Mouse (Mus musculus) liver, embryonic 13.5 days (tissue): ENCODE measurements around the gene Gga3. TPM values are rescaled to one million over a fixed set of nuclear protein-coding genes. Genes with fewer than 3 reads are reported as not detected.

Experiments
- ATAC-seq: fragments of 200-750 bp; cut with Nextera tagmentation; 2 replicates; pipeline ENCODE4 v1.8.0; 2017; ENCODE audit warnings: low read depth, mild to moderate bottlenecking, moderate number of reproducible peaks, moderate library complexity
- DNase-seq: peaks from one replicate; pipeline ENCODE4 v3.0.0; 2022
- H3K27ac ChIP-seq: fragments of 300-500 bp; sonication (generic); 2 replicates; pipeline ENCODE4 v1.5.1; 2015; ENCODE audit warnings: moderate library complexity, mild to moderate bottlenecking, inconsistent platforms
- H3K27me3 ChIP-seq: fragments of 300-500 bp; sonication (generic); 2 replicates; pipeline ENCODE4 v1.6.1; 2015; ENCODE audit warnings: mild to moderate bottlenecking, inconsistent platforms
- H3K36me3 ChIP-seq: fragments of 300-500 bp; sonication (generic); 2 replicates; pipeline ENCODE4 v1.6.1; 2015; ENCODE audit warnings: mild to moderate bottlenecking, inconsistent platforms
- H3K4me1 ChIP-seq: fragments of 300-500 bp; sonication (generic); replicated peaks from 2 replicates; pipeline ENCODE4 v1.6.1; 2015; ENCODE audit warnings: inconsistent platforms
- H3K4me2 ChIP-seq: fragments of 300-500 bp; sonication (generic); 2 replicates; pipeline ENCODE4 v1.6.1; 2015; ENCODE audit warnings: inconsistent platforms, mild to moderate bottlenecking, moderate library complexity
- H3K4me3 ChIP-seq: fragments of 300-500 bp; sonication (generic); replicated peaks from 2 replicates; pipeline ENCODE4 v1.5.1; 2015; ENCODE audit warnings: mild to moderate bottlenecking, inconsistent platforms
- H3K9ac ChIP-seq: fragments of 300-500 bp; sonication (generic); 2 replicates; pipeline ENCODE4 v1.6.1; 2015; ENCODE audit warnings: mild to moderate bottlenecking, inconsistent platforms
- H3K9me3 ChIP-seq: fragments of 300-500 bp; sonication (generic); replicated peaks from 2 replicates; pipeline ENCODE4 v1.6.1; 2016; ENCODE audit warnings: inconsistent platforms
- WGBS: fragments of 180-500 bp; shearing (Covaris S2); methylation state at CpG from one replicate; pipeline ENCODE4 v1.1.7; 2015; ENCODE audit not compliant: insufficient replicate concordance; 5-methylcytosine and 5-hydroxymethylcytosine counted together
- polyA plus RNA-seq: library from polyadenylated mRNA; unstranded; fragments of >200 nt; fragmentation: Nextera tagmentation; extraction: Ambion mirVana; gene quantifications from 2 replicates; pipeline ENCODE4 v1.2.1, GENCODE M21; 2015

Gga3 gene
- polyA plus RNA-seq, 1 experiment from 2014 or later, result 8.5 TPM

GRCm38 (mm10) chr11:115609576-115609975 is 5.7 kb upstream of the Gga3 start:
- H3K4me1 ChIP-seq, result peaks cover 54% of the 10 kb centered on the region
- H3K36me3 ChIP-seq, result peaks cover 58% of the 10 kb centered on the region
- 62% methylated on average over 3 of the region's 3 CpGs for WGBS
- H3K27ac ChIP-seq, result no peak overlapping the region
- H3K9me3 ChIP-seq, result no peaks in the 10 kb centered on the region
- no peak for ATAC-seq
- H3K4me2 ChIP-seq, result no peak overlapping the region
- no peak overlapping the region for H3K4me3 ChIP-seq
- no peak for DNase-seq
- no peak overlapping the region for H3K9ac ChIP-seq
- no peaks in the 10 kb centered on the region for H3K27me3 ChIP-seq

- no peaks in the 10 kb centered on the region for H3K27me3 ChIP-seq
- no peaks in the 10 kb centered on the region for H3K9me3 ChIP-seq
- no peak overlapping the region for H3K27ac ChIP-seq
- no peak overlapping the region for H3K9ac ChIP-seq
- peaks cover 53% of the 10 kb centered on the region for H3K36me3 ChIP-seq
- H3K4me2 ChIP-seq, result no peak overlapping the region
- DNase-seq (no peak), ATAC-seq (no peak)
- H3K4me1 ChIP-seq, result peaks cover 47% of the 10 kb centered on the region
- no peak overlapping the region for H3K4me3 ChIP-seq
- 84% methylated on average over 23 of the region's 23 CpGs for WGBS
Observed at GRCm38 (mm10) chr11:115608421-115609399, 4.9 kb upstream of the Gga3 start.

GRCm38 (mm10) chr11:115606733-115607132 is 2.9 kb upstream of the Gga3 start:
- WGBS, result 89% methylated on average over 18 of the region's 18 CpGs
- peaks cover 57% of the 10 kb centered on the region for H3K36me3 ChIP-seq
- no peaks in the 10 kb centered on the region for H3K9me3 ChIP-seq
- H3K4me2 ChIP-seq, result no peak overlapping the region
- ATAC-seq (no peak), DNase-seq (no peak)
- H3K9ac ChIP-seq, result no peak overlapping the region
- no peaks in the 10 kb centered on the region for H3K27me3 ChIP-seq
- no peak overlapping the region for H3K4me3 ChIP-seq
- H3K27ac ChIP-seq, result no peak overlapping the region
- H3K4me1 ChIP-seq, result peaks cover 48% of the 10 kb centered on the region

GRCm38 (mm10) chr11:115604304-115604696 is 449 bp upstream of the Gga3 start:
- Histone ChIP-seq H3K27me3 (no peaks in the 10 kb centered on the region), H3K4me3 (peak overlapping the region; percentile 79), H3K9ac (peak overlapping the region; percentile 89), H3K36me3 (peaks cover 62% of the 10 kb centered on the region), H3K4me1 (peaks cover 54% of the 10 kb centered on the region), H3K27ac (peak overlapping the region; percentile 88), H3K9me3 (no peaks in the 10 kb centered on the region), H3K4me2 (peak overlapping the region; percentile 92)
- ATAC-seq (peak; percentile 29), DNase-seq (no peak)
- under 1% methylated on average over 26 of the region's 26 CpGs for WGBS

- Histone ChIP-seq H3K36me3 (peaks cover 58% of the 10 kb centered on the region), H3K27me3 (no peaks in the 10 kb centered on the region), H3K4me2 (peak overlapping the region; percentile 92), H3K27ac (peak overlapping the region; percentile 88), H3K9me3 (no peaks in the 10 kb centered on the region), H3K9ac (peak overlapping the region; percentile 89), H3K4me3 (peak overlapping the region; percentile 79), H3K4me1 (peaks cover 65% of the 10 kb centered on the region)
- ATAC-seq (no peak), DNase-seq (no peak)
- 2% methylated on average over 15 of the region's 15 CpGs for WGBS
Observed at GRCm38 (mm10) chr11:115603128-115603475, 749 bp downstream of the Gga3 start.

- Histone ChIP-seq H3K27ac (0 out of 2 replicates have a peak overlapping the region, but pooled peaks have one; percentile 10), H3K27me3 (no peaks in the 10 kb centered on the region), H3K4me2 (0 out of 2 replicates have a peak overlapping the region, but pooled peaks have one; percentile 11), H3K4me1 (peaks cover 65% of the 10 kb centered on the region), H3K9me3 (no peaks in the 10 kb centered on the region), H3K4me3 (no peak overlapping the region), H3K9ac (0 out of 2 replicates have a peak overlapping the region, but pooled peaks have one; percentile 89), H3K36me3 (peaks cover 57% of the 10 kb centered on the region)
- 54% methylated on average over 4 of the region's 4 CpGs for WGBS
- no peak for DNase-seq
- no peak for ATAC-seq
Observed at GRCm38 (mm10) chr11:115601174-115601573, 2.7 kb downstream of the Gga3 start.

GRCm38 (mm10) chr11:115600743-115601142 is 3.1 kb downstream of the Gga3 start:
- H3K27me3 ChIP-seq, result no peaks in the 10 kb centered on the region
- no peaks in the 10 kb centered on the region for H3K9me3 ChIP-seq
- H3K27ac ChIP-seq, result peak overlapping the region; percentile 10; the same call in 1 of the 2 replicates
- ATAC-seq (no peak), DNase-seq (no peak)
- H3K4me3 ChIP-seq, result no peak overlapping the region
- H3K36me3 ChIP-seq, result peaks cover 57% of the 10 kb centered on the region
- WGBS, result 92% methylated on average over 15 of the region's 15 CpGs
- H3K4me2 ChIP-seq, result 0 out of 2 replicates have a peak overlapping the region, but pooled peaks have one; percentile 11
- H3K4me1 ChIP-seq, result peaks cover 62% of the 10 kb centered on the region
- no peak overlapping the region for H3K9ac ChIP-seq

GRCm38 (mm10) chr11:115599722-115600121 is 4.1 kb downstream of the Gga3 start:
- no peaks in the 10 kb centered on the region for H3K9me3 ChIP-seq
- H3K27ac ChIP-seq, result no peak overlapping the region
- DNase-seq (no peak), ATAC-seq (no peak)
- H3K4me1 ChIP-seq, result peaks cover 51% of the 10 kb centered on the region
- H3K4me2 ChIP-seq, result no peak overlapping the region
- 86% methylated on average over 7 of the region's 7 CpGs for WGBS
- H3K9ac ChIP-seq, result no peak overlapping the region; the same call in 1 of the 2 replicates
- no peaks in the 10 kb centered on the region for H3K27me3 ChIP-seq
- H3K4me3 ChIP-seq, result no peak overlapping the region
- peaks cover 60% of the 10 kb centered on the region for H3K36me3 ChIP-seq

GRCm38 (mm10) chr11:115598309-115598708 is 5.5 kb downstream of the Gga3 start:
- H3K27ac ChIP-seq, result no peak overlapping the region; the same call in 1 of the 2 replicates
- H3K36me3 ChIP-seq, result peaks cover 74% of the 10 kb centered on the region
- H3K4me3 ChIP-seq, result no peak overlapping the region
- DNase-seq, result no peak
- peak overlapping the region; percentile 22; the same call in 1 of the 2 replicates for H3K9ac ChIP-seq
- WGBS, result 53% methylated on average over 4 of the region's 4 CpGs
- H3K4me2 ChIP-seq, result no peak overlapping the region
- H3K27me3 ChIP-seq, result no peaks in the 10 kb centered on the region
- ATAC-seq, result no peak
- H3K4me1 ChIP-seq, result peaks cover 48% of the 10 kb centered on the region
- no peaks in the 10 kb centered on the region for H3K9me3 ChIP-seq

- Histone ChIP-seq H3K27ac (no peak overlapping the region), H3K4me3 (no peak overlapping the region), H3K4me1 (peaks cover 18% of the 10 kb centered on the region), H3K27me3 (no peaks in the 10 kb centered on the region), H3K9me3 (no peaks in the 10 kb centered on the region), H3K4me2 (no peak overlapping the region), H3K36me3 (peaks cover 92% of the 10 kb centered on the region), H3K9ac (no peak overlapping the region)
- DNase-seq, result no peak
- 80% methylated on average over 3 of the region's 3 CpGs for WGBS
- ATAC-seq, result no peak
Observed at GRCm38 (mm10) chr11:115595209-115595608, 8.6 kb downstream of the Gga3 start.

- Histone ChIP-seq H3K27ac (no peak overlapping the region), H3K36me3 (peaks cover 96% of the 10 kb centered on the region), H3K27me3 (no peaks in the 10 kb centered on the region), H3K4me1 (no peaks in the 10 kb centered on the region), H3K9ac (no peak overlapping the region), H3K9me3 (no peaks in the 10 kb centered on the region), H3K4me3 (no peak overlapping the region), H3K4me2 (no peak overlapping the region)
- DNase-seq, result no peak
- WGBS, result 80% methylated on average over 2 of the region's 2 CpGs
- no peak for ATAC-seq
Observed at GRCm38 (mm10) chr11:115590526-115591075, 13.2 kb downstream of the Gga3 start.
